Mouse (Mus musculus): Measurements from ENCODE around the gene Mob1b. TPM values are rescaled to one million over a fixed set of nuclear protein-coding genes. Genes with fewer than 3 reads are reported as not detected.

Mob1b gene
- total RNA-seq, 2 experiments from 2014 or later: 30.4 to 30.7 TPM

GRCm38 (mm10) chr5:88791256-88792245 lies 70.9 kb downstream of the Mob1b start:
- intact Hi-C loops (cut with DNase I): loop anchor here (2.0 to 10.0 kb wide), 3 partner anchors 96 to 883 kb away; partner anchors contain the start of gene Slc4a4
- H3K27ac ChIP-seq: no peak overlapping the region
- no peak overlapping the region for H3K4me3 ChIP-seq
- DNase-seq (ENCODE audit: extremely low spot score in 1 of 2, low spot score in 2 of 2): peak; percentile 30 to 47
- TF ChIP-seq CTCF (IDR thresholded peaks at IDR 0.05): peak; percentile 68

DNA sequence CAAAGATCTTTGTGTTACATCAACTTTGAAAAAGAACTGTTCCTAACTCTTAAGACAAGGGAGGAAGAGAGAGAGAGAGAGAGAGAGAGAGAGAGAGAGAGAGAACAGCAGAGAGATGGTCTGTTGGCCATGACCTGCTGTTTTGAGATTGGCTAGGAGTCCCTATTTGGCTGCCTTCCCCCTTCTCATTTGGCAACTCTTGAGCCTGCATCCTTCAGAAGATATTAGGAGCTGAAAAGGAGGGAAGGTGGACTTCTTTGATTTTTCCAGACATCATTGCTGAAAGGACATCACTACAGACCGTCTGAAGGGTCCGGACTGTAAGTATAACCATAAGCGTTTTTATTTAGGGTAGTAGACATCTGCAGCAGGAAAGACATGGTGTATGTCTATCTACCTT lies 73.0 kb downstream of the Mob1b start:
- TF ChIP-seq CTCF (IDR thresholded peaks at IDR 0.05): no peak
- DNase-seq (ENCODE audit: extremely low spot score in 1 of 2, low spot score in 2 of 2): no peak
- intact Hi-C loops (cut with DNase I): loop anchor here (5.0 to 10.0 kb wide), 2 partner anchors 94 to 881 kb away; partner anchors contain the start of gene Slc4a4
- no peak overlapping the region for H3K4me3 ChIP-seq
- no peak overlapping the region for H3K27ac ChIP-seq

- intact Hi-C loops (cut with DNase I): loop anchor here (5.0 to 10.0 kb wide), 2 partner anchors 426 to 879 kb away; no protein-coding TSS in a partner anchor
- TF ChIP-seq CTCF (IDR thresholded peaks at IDR 0.05): no peak
- Histone ChIP-seq H3K27ac (no peak overlapping the region), H3K4me3 (no peak overlapping the region)
- no peak for DNase-seq (ENCODE audit: extremely low spot score in 1 of 2, low spot score in 2 of 2)
Measured at GRCm38 (mm10) chr5:88795910-88796584, 75.4 kb downstream of the Mob1b start.

GRCm38 (mm10) chr5:88796588-88796987 lies 75.9 kb downstream of the Mob1b start:
- TF ChIP-seq CTCF (IDR thresholded peaks at IDR 0.05): no peak
- intact Hi-C loops (cut with DNase I): loop anchor here (5.0 to 10.0 kb wide), 2 partner anchors 426 to 878 kb away; no protein-coding TSS in a partner anchor
- no peak overlapping the region for H3K27ac ChIP-seq

DNA sequence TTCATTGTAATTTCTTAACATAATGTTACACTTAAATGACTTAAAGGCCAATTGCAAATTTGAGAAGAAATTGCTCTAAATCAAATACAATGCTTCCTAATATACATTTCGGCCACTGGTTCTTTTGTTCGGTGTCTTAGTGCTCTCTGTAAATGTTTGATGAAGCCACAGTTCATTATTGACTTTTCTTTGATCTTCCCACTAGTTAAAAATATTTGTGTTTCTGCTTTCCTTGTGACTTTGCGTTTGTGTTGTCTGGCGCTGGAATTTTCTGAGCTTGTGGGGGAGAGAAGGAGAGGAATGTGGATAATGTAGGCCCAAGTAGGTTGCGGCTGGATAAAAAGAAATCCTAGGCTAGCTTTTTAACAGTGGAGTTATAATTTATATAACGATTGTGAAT lies 76.5 kb downstream of the Mob1b start:
- no peak for DNase-seq (ENCODE audit: extremely low spot score in 1 of 2, low spot score in 2 of 2)
- no peak overlapping the region for H3K4me3 ChIP-seq
- TF ChIP-seq CTCF (IDR thresholded peaks at IDR 0.05): no peak
- intact Hi-C loops (cut with DNase I): loop anchor here (5.0 to 10.0 kb wide), 2 partner anchors 425 to 878 kb away; no protein-coding TSS in a partner anchor
- H3K27ac ChIP-seq: no peak overlapping the region

More at GRCm38 (mm10) chr5:88796588-88796987, 75.9 kb downstream of the Mob1b start:
- no peak overlapping the region for H3K4me3 ChIP-seq
- DNase-seq (ENCODE audit: extremely low spot score in 1 of 2, low spot score in 2 of 2): no peak

GRCm38 (mm10) chr5:88805616-88806015 lies 85.0 kb downstream of the Mob1b start:
- intact Hi-C loops (cut with DNase I): no loop called here
- no peak for TF ChIP-seq CTCF (IDR thresholded peaks at IDR 0.05)
- no peak overlapping the region for H3K27ac ChIP-seq
- no peak overlapping the region for H3K4me3 ChIP-seq
- DNase-seq (ENCODE audit: extremely low spot score in 1 of 2, low spot score in 2 of 2): no peak

- no peak for TF ChIP-seq CTCF (IDR thresholded peaks at IDR 0.05)
- Histone ChIP-seq H3K4me3 (no peak overlapping the region), H3K27ac (no peak overlapping the region)
- DNase-seq (ENCODE audit: extremely low spot score in 1 of 2, low spot score in 2 of 2): no peak
- intact Hi-C loops (cut with DNase I): no loop called here
Measured at GRCm38 (mm10) chr5:88806278-88806677, 85.6 kb downstream of the Mob1b start.

- no peak overlapping the region for H3K27ac ChIP-seq
- TF ChIP-seq CTCF (IDR thresholded peaks at IDR 0.05): no peak
- H3K4me3 ChIP-seq: no peak overlapping the region
- DNase-seq (ENCODE audit: extremely low spot score in 1 of 2, low spot score in 2 of 2): no peak
- intact Hi-C loops (cut with DNase I): no loop called here
Measured at GRCm38 (mm10) chr5:88807342-88807741, 86.7 kb downstream of the Mob1b start.

- H3K27ac ChIP-seq: no peak overlapping the region
- no peak for DNase-seq (ENCODE audit: extremely low spot score in 1 of 2, low spot score in 2 of 2)
- intact Hi-C loops (cut with DNase I): no loop called here
- H3K4me3 ChIP-seq: no peak overlapping the region
- no peak for TF ChIP-seq CTCF (IDR thresholded peaks at IDR 0.05)
Measured at GRCm38 (mm10) chr5:88813188-88813587, 92.5 kb downstream of the Mob1b start.

Other genes with a start within 250 kb of the Mob1b start
- gene Enam, start 232.9 kb upstream of the Mob1b start, total RNA-seq (2021): not detected
- under 1 TPM; 0.47 to 0.66 TPM for gene Jchain, start 193.0 kb upstream of the Mob1b start, total RNA-seq (2021)
- 10 to 100 TPM; 25.8 to 31.5 TPM for gene Utp3, start 166.4 kb upstream of the Mob1b start, total RNA-seq (2021)
- 100 to 1,000 TPM; 175 to 181 TPM for gene Rufy3, start 155.8 kb upstream of the Mob1b start, total RNA-seq (2021)
- gene Grsf1, start 44.7 kb upstream of the Mob1b start, total RNA-seq (2021): 100 to 1,000 TPM in 1 of 2 experiments, 10 to 100 TPM in 1; 92.2 to 107 TPM
- gene Dck, start 44.1 kb downstream of the Mob1b start, total RNA-seq (2021): 10 to 100 TPM; 13.5 to 16.6 TPM
- gene Slc4a4, start 166.0 kb downstream of the Mob1b start, total RNA-seq (2021): 100 to 1,000 TPM; 104 to 119 TPM

Data from left cerebral cortex, adult 2 months (tissue).